Comparison of ENCODE assay signal across 13 mouse cellular contexts in the genomic region with DNA sequence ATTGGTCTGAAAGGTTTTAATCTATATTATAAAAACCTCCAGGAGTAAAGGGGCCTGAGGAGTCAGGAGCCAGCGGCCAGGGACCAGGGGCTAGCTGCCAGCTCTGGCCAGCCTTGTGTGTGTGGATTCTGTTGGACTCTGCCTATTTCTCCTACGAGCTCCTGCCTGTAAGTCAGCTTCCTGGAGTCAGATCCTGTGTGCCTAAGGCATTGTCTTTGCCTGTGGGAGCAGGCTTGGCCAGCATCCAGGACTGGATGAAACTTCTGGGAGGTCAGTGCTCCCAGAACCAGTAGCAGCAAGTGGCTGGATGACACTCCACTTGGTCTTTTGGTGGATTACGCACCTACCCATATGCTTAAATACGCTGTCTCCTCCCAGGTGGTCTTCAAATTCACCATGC. TPM values are rescaled to one million over a fixed set of nuclear protein-coding genes. Genes with fewer than 3 reads are reported as not detected.
DNase-seq lines count a peak whose midpoint lies in the region; ATAC-seq and TF ChIP-seq lines count a peak whose summit lies in the region.
"Had no signal": no experiment of that assay in that cellular context is flagged by ENCODE, and none has a peak within 500 bp of the region (broad histone marks: within the 10 kb centered on the region; RNA-seq: fewer than 3 reads in every experiment).

No protein-coding gene starts in this region.

- TF ChIP-seq CTCF in heart, postnatal 0 days (IDR thresholded peaks at IDR 0.05; ENCODE audit: low read depth): no peak
- TF ChIP-seq CTCF in lung, embryonic 14.5 days (IDR thresholded peaks at IDR 0.05; ENCODE audit: low read depth): no peak

- ATAC-seq in heart, embryonic 12.5 days (ENCODE audit: insufficient number of reproducible peaks, low FRiP score): no peak
- no peak for ATAC-seq in heart, postnatal 0 days (ENCODE audit: insufficient read depth, low read depth)
- 0 out of 2 replicates have a peak, but pooled peaks have one; percentile 24 for ATAC-seq in lung, embryonic 14.5 days (ENCODE audit: insufficient read depth)
- ATAC-seq: forebrain, embryonic 16.5 days; liver, embryonic 12.5 days had no signal

- H3K4me3 ChIP-seq in heart, embryonic 12.5 days: no peak overlapping the region
- no peak overlapping the region for H3K4me3 ChIP-seq in heart, postnatal 0 days (ENCODE audit: low read depth, low read length)
- no peak overlapping the region for H3K4me3 ChIP-seq in lung, embryonic 14.5 days (ENCODE audit: low read depth, low read length)
- H3K4me3 ChIP-seq: hindbrain, embryonic 15.5 days; liver, embryonic 12.5 days; myocyte had no signal

- H3K9me3 ChIP-seq in heart, embryonic 12.5 days (replicated peaks): no peaks in the 10 kb centered on the region
- no peaks in the 10 kb centered on the region for H3K9me3 ChIP-seq in heart, postnatal 0 days (replicated peaks; ENCODE audit: control insufficient read depth, low read length)
- H3K9me3 ChIP-seq in lung, embryonic 14.5 days (ENCODE audit: low read depth, low read length): no peaks in the 10 kb centered on the region
- H3K9me3 ChIP-seq: hindbrain, embryonic 15.5 days; liver, embryonic 12.5 days had no signal

- no peak overlapping the region for H3K27ac ChIP-seq in heart, embryonic 12.5 days (ENCODE audit: poor library complexity, severe bottlenecking)
- H3K27ac ChIP-seq in heart, postnatal 0 days (ENCODE audit: low read depth): no peak overlapping the region
- no peak overlapping the region for H3K27ac ChIP-seq in lung, embryonic 14.5 days (ENCODE audit: low read depth)
- H3K27ac ChIP-seq: hindbrain, embryonic 15.5 days; liver, embryonic 12.5 days had no signal

- no peak overlapping the region for H3K9ac ChIP-seq in heart, embryonic 12.5 days
- H3K9ac ChIP-seq in heart, postnatal 0 days (replicated peaks; ENCODE audit: low read depth, low read length): no peak overlapping the region
- no peak overlapping the region for H3K9ac ChIP-seq in lung, embryonic 14.5 days
- H3K9ac ChIP-seq: hindbrain, embryonic 15.5 days; liver, embryonic 12.5 days had no signal

- H3K4me1 ChIP-seq in heart, embryonic 12.5 days (replicated peaks): no peaks in the 10 kb centered on the region
- no peaks in the 10 kb centered on the region for H3K4me1 ChIP-seq in heart, postnatal 0 days (ENCODE audit: control insufficient read depth, insufficient read depth)
- no peaks in the 10 kb centered on the region for H3K4me1 ChIP-seq in lung, embryonic 14.5 days (ENCODE audit: insufficient read depth)
- H3K4me1 ChIP-seq: hindbrain, embryonic 15.5 days; liver, embryonic 12.5 days had no signal

- DNase-seq in heart, adult 11 months: peak; percentile 96
- DNase-seq in NIH3T3 (ENCODE audit: low read depth): peak; percentile 37
- peak; percentile 30 for DNase-seq in heart, postnatal 0 days (ENCODE audit: low spot score)
- DNase-seq in lung, embryonic 14.5 days: peak; percentile 70
- no peak for DNase-seq in cerebellum, postnatal 36 days
- no peak for DNase-seq in embryo, embryonic 11 days
- no peak for DNase-seq in testis, postnatal 10 days (ENCODE audit: low spot score)
- DNase-seq: thymus, postnatal 4 days had no signal

- 66% methylated on average over 4 of the region's 4 CpGs for WGBS in heart, embryonic 12.5 days
- WGBS in heart, postnatal 0 days: 62% methylated on average over 4 of the region's 4 CpGs
- 67% methylated on average over 4 of the region's 4 CpGs for WGBS in lung, embryonic 14.5 days

- no peak overlapping the region for H3K4me2 ChIP-seq in heart, embryonic 12.5 days
- no peak overlapping the region for H3K4me2 ChIP-seq in heart, postnatal 0 days (ENCODE audit: low read depth, low read length)
- no peak overlapping the region for H3K4me2 ChIP-seq in lung, embryonic 14.5 days
- H3K4me2 ChIP-seq: hindbrain, embryonic 15.5 days; liver, embryonic 12.5 days had no signal

- H3K36me3 ChIP-seq in heart, embryonic 12.5 days: no peaks in the 10 kb centered on the region
- no peaks in the 10 kb centered on the region for H3K36me3 ChIP-seq in heart, postnatal 0 days (replicated peaks; ENCODE audit: control insufficient read depth, insufficient read depth, low read length)
- H3K36me3 ChIP-seq in lung, embryonic 14.5 days (ENCODE audit: insufficient read depth): no peaks in the 10 kb centered on the region
- H3K36me3 ChIP-seq: hindbrain, embryonic 15.5 days; liver, embryonic 12.5 days had no signal

- no peak for TF ChIP-seq EP300 in heart, postnatal 0 days (IDR thresholded peaks at IDR 0.05; ENCODE audit: low read depth)

- H3K27me3 ChIP-seq in heart, embryonic 12.5 days (replicated peaks): no peaks in the 10 kb centered on the region
- H3K27me3 ChIP-seq in heart, postnatal 0 days (ENCODE audit: control insufficient read depth, insufficient read depth, low read length): no peaks in the 10 kb centered on the region
- no peaks in the 10 kb centered on the region for H3K27me3 ChIP-seq in lung, embryonic 14.5 days (ENCODE audit: insufficient read depth, low read length)
- H3K27me3 ChIP-seq: hindbrain, embryonic 15.5 days; liver, embryonic 12.5 days had no signal

RNA-seq across cellular contexts. Expression of gene Suclg2, which starts 23.8 kb away (rescaled TPM):
- 94.7 and 98.7 TPM in 2 replicates for polyA plus RNA-seq in heart, embryonic 12.5 days (2016; fragmentation: Nextera tagmentation; extraction: Ambion mirVana)
- total RNA-seq in heart, postnatal 0 days (2014; rRNA removed; ENCODE audit: low replicate concordance): 79.5 and 80.0 TPM in 2 replicates
- polyA plus RNA-seq in heart, postnatal 0 days (2015; fragmentation: Nextera tagmentation; extraction: Ambion mirVana): 103 and 105 TPM in 2 replicates
- 76.0 and 78.5 TPM in 2 replicates for polyA plus RNA-seq in lung, embryonic 14.5 days (2014; fragmentation: Nextera tagmentation; extraction: Ambion mirVana)

Comparison
In these comparisons a context has a peak if more than half of its experiments do, and no peak if none do; other contexts are left out.
1. DNase-seq: peak in heart, adult 11 months (single experiment), NIH3T3 (single experiment), heart, postnatal 0 days (single experiment) and lung, embryonic 14.5 days (single experiment); none in cerebellum, postnatal 36 days (0 of 2), embryo, embryonic 11 days (single experiment) and testis, postnatal 10 days (single experiment).